Mouse (Mus musculus) neural tube, embryonic 14.5 days (tissue): ENCODE measurements around the gene Col3a1. TPM values are rescaled to one million over a fixed set of nuclear protein-coding genes. Genes with fewer than 3 reads are reported as not detected.

Experiments used
- ATAC-seq: fragments of 200-750 bp; cut with Nextera tagmentation; 2 replicates; pipeline ENCODE4 v1.8.0; 2017; ENCODE audit warnings: low read depth, mild to moderate bottlenecking, moderate TSS enrichment, moderate library complexity
- H3K27ac ChIP-seq: fragments of 300-500 bp; sonication (generic); 2 replicates; pipeline ENCODE4 v1.5.1; 2014; ENCODE audit warnings: low read depth, mild to moderate bottlenecking, control low read depth, low read length, moderate library complexity, mixed read lengths
- H3K27me3 ChIP-seq: fragments of 300-500 bp; sonication (generic); 2 replicates; pipeline ENCODE4 v1.6.1; 2014; ENCODE audit warnings: low read length; ENCODE audit not compliant: control insufficient read depth, insufficient read depth
- H3K36me3 ChIP-seq: fragments of 300-500 bp; sonication (generic); 2 replicates; pipeline ENCODE4 v1.6.1; 2014; ENCODE audit warnings: low read length, mixed read lengths; ENCODE audit not compliant: control insufficient read depth, insufficient read depth
- H3K4me1 ChIP-seq: fragments of 300-500 bp; sonication (generic); 2 replicates; pipeline ENCODE4 v1.6.1; 2014; ENCODE audit warnings: low read length; ENCODE audit not compliant: control insufficient read depth, insufficient read depth
- H3K4me2 ChIP-seq: fragments of 300-500 bp; sonication (generic); 2 replicates; pipeline ENCODE4 v1.6.1; 2014; ENCODE audit warnings: mild to moderate bottlenecking, low read depth, low read length, control low read depth
- H3K4me3 ChIP-seq: fragments of 300-500 bp; sonication (generic); 2 replicates; pipeline ENCODE4 v1.5.1; 2014; ENCODE audit warnings: low read depth, low read length, control low read depth, mixed read lengths
- H3K9ac ChIP-seq: fragments of 300-500 bp; sonication (generic); replicated peaks from 2 replicates; pipeline ENCODE4 v1.6.1; 2014; ENCODE audit warnings: low read depth, mild to moderate bottlenecking, control low read depth, low read length, mixed read lengths
- H3K9me3 ChIP-seq: fragments of 300-500 bp; sonication (generic); 2 replicates; pipeline ENCODE4 v1.6.1; 2016; ENCODE audit warnings: low read length; ENCODE audit not compliant: control insufficient read depth
- WGBS: fragments of 180-500 bp; shearing (Covaris S2); extraction: QIAGEN DNeasy Blood & Tissue Kit; methylation state at CpG from one replicate; pipeline ENCODE4 v1.1.7; 2014; 5-methylcytosine and 5-hydroxymethylcytosine counted together
- polyA plus RNA-seq: library from polyadenylated mRNA; unstranded; fragments of >200 nt; fragmentation: Nextera tagmentation; extraction: Ambion mirVana; gene quantifications from 2 replicates; pipeline ENCODE4 v1.2.1, GENCODE M21; 2014

The Col3a1 gene
- polyA plus RNA-seq, 1 experiment from 2014 or later, result 12.0 TPM

- Histone ChIP-seq H3K4me2 (no peak overlapping the region), H3K4me1 (no peaks in the 10 kb centered on the region), H3K36me3 (no peaks in the 10 kb centered on the region), H3K9ac (no peak overlapping the region), H3K27me3 (no peaks in the 10 kb centered on the region), H3K27ac (no peak overlapping the region), H3K4me3 (no peak overlapping the region), H3K9me3 (no peaks in the 10 kb centered on the region)
- ATAC-seq, result no peak
These were observed 1.5 kb downstream of the Col3a1 start for GRCm38 (mm10) chr1:45312870-45313269.

- ATAC-seq, result peak; percentile 91
- Histone ChIP-seq H3K9me3 (no peaks in the 10 kb centered on the region), H3K4me2 (peak overlapping the region; percentile 38), H3K36me3 (no peaks in the 10 kb centered on the region), H3K9ac (no peak overlapping the region), H3K4me3 (peak overlapping the region; percentile 10; the same call in 1 of the 2 replicates), H3K27ac (no peak overlapping the region), H3K27me3 (no peaks in the 10 kb centered on the region), H3K4me1 (no peaks in the 10 kb centered on the region)
- 21% methylated on average over 8 of the region's 11 CpGs for WGBS
These were observed 2.5 kb downstream of the Col3a1 start for GRCm38 (mm10) chr1:45313696-45314295.

- H3K4me1 ChIP-seq, result no peaks in the 10 kb centered on the region
- WGBS, result 41% methylated on average over 7 of the region's 7 CpGs
- H3K9me3 ChIP-seq, result no peaks in the 10 kb centered on the region
- H3K27me3 ChIP-seq, result no peaks in the 10 kb centered on the region
- no peak for ATAC-seq
- no peaks in the 10 kb centered on the region for H3K36me3 ChIP-seq
- no peak overlapping the region for H3K27ac ChIP-seq
- H3K4me2 ChIP-seq, result no peak overlapping the region
- no peak overlapping the region for H3K9ac ChIP-seq
- H3K4me3 ChIP-seq, result no peak overlapping the region
These were observed 4.6 kb downstream of the Col3a1 start for GRCm38 (mm10) chr1:45315767-45316528.

- Histone ChIP-seq H3K4me2 (no peak overlapping the region), H3K27me3 (no peaks in the 10 kb centered on the region), H3K9ac (no peak overlapping the region), H3K27ac (no peak overlapping the region), H3K9me3 (no peaks in the 10 kb centered on the region), H3K4me1 (no peaks in the 10 kb centered on the region), H3K4me3 (no peak overlapping the region), H3K36me3 (no peaks in the 10 kb centered on the region)
- WGBS, result 88% methylated on average over 1 of the region's 1 CpGs
- ATAC-seq, result no peak
These were observed 6.9 kb downstream of the Col3a1 start for GRCm38 (mm10) chr1:45318241-45318640.

- Histone ChIP-seq H3K27me3 (no peaks in the 10 kb centered on the region), H3K4me3 (no peak overlapping the region), H3K36me3 (no peaks in the 10 kb centered on the region), H3K27ac (no peak overlapping the region), H3K4me2 (no peak overlapping the region), H3K4me1 (no peaks in the 10 kb centered on the region), H3K9me3 (no peaks in the 10 kb centered on the region), H3K9ac (no peak overlapping the region)
- no peak for ATAC-seq
These were observed 9.5 kb downstream of the Col3a1 start for GRCm38 (mm10) chr1:45320861-45321260.

GRCm38 (mm10) chr1:45329149-45329548, 17.8 kb downstream of the Col3a1 start:
- WGBS, result 96% methylated on average over 1 of the region's 1 CpGs
- Histone ChIP-seq H3K9me3 (no peaks in the 10 kb centered on the region), H3K4me3 (no peak overlapping the region), H3K9ac (no peak overlapping the region), H3K36me3 (no peaks in the 10 kb centered on the region), H3K4me2 (no peak overlapping the region), H3K27ac (no peak overlapping the region), H3K27me3 (no peaks in the 10 kb centered on the region), H3K4me1 (no peaks in the 10 kb centered on the region)
- no peak for ATAC-seq

GRCm38 (mm10) chr1:45355944-45356343, 44.6 kb downstream of the Col3a1 start:
- WGBS, result 77% methylated on average over 4 of the region's 4 CpGs
- H3K4me3 ChIP-seq, result no peak overlapping the region
- H3K27ac ChIP-seq, result no peak overlapping the region
- H3K36me3 ChIP-seq, result no peaks in the 10 kb centered on the region
- H3K4me2 ChIP-seq, result no peak overlapping the region
- no peak overlapping the region for H3K9ac ChIP-seq
- no peak for ATAC-seq
- no peaks in the 10 kb centered on the region for H3K9me3 ChIP-seq
- no peaks in the 10 kb centered on the region for H3K4me1 ChIP-seq
- no peaks in the 10 kb centered on the region for H3K27me3 ChIP-seq

GRCm38 (mm10) chr1:45358020-45358419, 46.7 kb downstream of the Col3a1 start:
- no peak overlapping the region for H3K4me3 ChIP-seq
- no peaks in the 10 kb centered on the region for H3K9me3 ChIP-seq
- no peak overlapping the region for H3K27ac ChIP-seq
- no peak for ATAC-seq
- no peak overlapping the region for H3K4me2 ChIP-seq
- no peaks in the 10 kb centered on the region for H3K27me3 ChIP-seq
- no peak overlapping the region for H3K9ac ChIP-seq
- 71% methylated on average over 1 of the region's 1 CpGs for WGBS
- H3K4me1 ChIP-seq, result no peaks in the 10 kb centered on the region
- H3K36me3 ChIP-seq, result no peaks in the 10 kb centered on the region

- H3K36me3 ChIP-seq, result no peaks in the 10 kb centered on the region
- no peak overlapping the region for H3K9ac ChIP-seq
- H3K27ac ChIP-seq, result no peak overlapping the region
- 77% methylated on average over 2 of the region's 2 CpGs for WGBS
- no peaks in the 10 kb centered on the region for H3K9me3 ChIP-seq
- ATAC-seq, result no peak
- no peaks in the 10 kb centered on the region for H3K4me1 ChIP-seq
- H3K4me2 ChIP-seq, result no peak overlapping the region
- no peak overlapping the region for H3K4me3 ChIP-seq
- no peaks in the 10 kb centered on the region for H3K27me3 ChIP-seq
These were observed 47.8 kb downstream of the Col3a1 start for GRCm38 (mm10) chr1:45359147-45359546.
